Mouse (Mus musculus): ENCODE measurements around the gene Fstl3.

Gene Fstl3

GRCm38 (mm10) chr10:79762875-79763274 lies 14.2 kb upstream of the Fstl3 start:
- no peak for DNase-seq (ENCODE audit: low spot score)

- no peak for DNase-seq (ENCODE audit: low spot score)
These were observed 12.8 kb upstream of the Fstl3 start for GRCm38 (mm10) chr10:79764234-79764633.

- no peak for DNase-seq (ENCODE audit: low spot score)
These were observed 11.8 kb upstream of the Fstl3 start for GRCm38 (mm10) chr10:79765228-79765745.

- no peak for DNase-seq (ENCODE audit: low spot score)
These were observed 11.0 kb upstream of the Fstl3 start for GRCm38 (mm10) chr10:79766001-79766507.

GRCm38 (mm10) chr10:79766508-79767325 lies 10.4 kb upstream of the Fstl3 start, which contains the start of gene Rnf126:
Gene Rnf126, minus strand, starts transcription at chr10:79766952.
- peak; percentile 100 for DNase-seq (ENCODE audit: low spot score)

GRCm38 (mm10) chr10:79767372-79768244 lies 9.5 kb upstream of the Fstl3 start:
- peak; percentile 93 for DNase-seq (ENCODE audit: low spot score)

GRCm38 (mm10) chr10:79768400-79768799 lies 8.7 kb upstream of the Fstl3 start:
- peak; percentile 79 for DNase-seq (ENCODE audit: low spot score)

GRCm38 (mm10) chr10:79769329-79769728 lies 7.7 kb upstream of the Fstl3 start:
- DNase-seq (ENCODE audit: low spot score): no peak

GRCm38 (mm10) chr10:79772320-79772719 lies 4.8 kb upstream of the Fstl3 start:
- no peak for DNase-seq (ENCODE audit: low spot score)

GRCm38 (mm10) chr10:79773208-79773607 lies 3.9 kb upstream of the Fstl3 start:
- no peak for DNase-seq (ENCODE audit: low spot score)

- DNase-seq (ENCODE audit: low spot score): no peak
These were observed 2.4 kb upstream of the Fstl3 start for GRCm38 (mm10) chr10:79774486-79775279.

- no peak for DNase-seq (ENCODE audit: low spot score)
These were observed 934 bp downstream of the Fstl3 start for GRCm38 (mm10) chr10:79778006-79778405.

- no peak for DNase-seq (ENCODE audit: low spot score)
These were observed 2.1 kb downstream of the Fstl3 start for GRCm38 (mm10) chr10:79779193-79779592.

GRCm38 (mm10) chr10:79779784-79780663 lies 3.0 kb downstream of the Fstl3 start:
- DNase-seq (ENCODE audit: low spot score): peak; percentile 99

- peak; percentile 91 for DNase-seq (ENCODE audit: low spot score)
These were observed 3.6 kb downstream of the Fstl3 start for GRCm38 (mm10) chr10:79780664-79781015.

GRCm38 (mm10) chr10:79781139-79781538 lies 4.1 kb downstream of the Fstl3 start:
- no peak for DNase-seq (ENCODE audit: low spot score)

GRCm38 (mm10) chr10:79781956-79782355 lies 4.9 kb downstream of the Fstl3 start:
- no peak for DNase-seq (ENCODE audit: low spot score)

GRCm38 (mm10) chr10:79783050-79783449 lies 6.0 kb downstream of the Fstl3 start:
- DNase-seq (ENCODE audit: low spot score): no peak

GRCm38 (mm10) chr10:79783920-79784800 lies 7.1 kb downstream of the Fstl3 start:
- no peak for DNase-seq (ENCODE audit: low spot score)
